Mouse (Mus musculus) spleen, adult 2 months (tissue): ENCODE data around the gene Cacna2d3. TPM values are rescaled to one million over a fixed set of nuclear protein-coding genes. Genes with fewer than 3 reads are reported as not detected.

ENCODE experiments used
- DNase-seq, 2 experiments: peaks; one replicate each; pipeline versions ENCODE4 v3.0.0 to v3.0.0-alpha.2; 2012 to 2021; ENCODE audit warnings: low spot score in 2 of 2, low read depth in 1 of 2
- H3K27ac ChIP-seq: fragments of 200-500 bp; 2 replicates; pipeline ENCODE4 v1.5.1; 2012; ENCODE audit warnings: low read length, inconsistent platforms; ENCODE audit not compliant: insufficient read depth
- H3K27me3 ChIP-seq: fragments of 200-500 bp; 2 replicates; pipeline ENCODE4 v1.6.1; 2012; ENCODE audit warnings: mild to moderate bottlenecking, moderate library complexity, low read length, inconsistent platforms; ENCODE audit not compliant: control insufficient read depth, insufficient read depth
- H3K36me3 ChIP-seq: fragments of 200-500 bp; 2 replicates; pipeline ENCODE4 v1.6.1; 2012; ENCODE audit warnings: mild to moderate bottlenecking, low read length, inconsistent platforms; ENCODE audit not compliant: control insufficient read depth, insufficient read depth
- H3K4me1 ChIP-seq: fragments of 200-500 bp; 2 replicates; pipeline ENCODE4 v1.6.1; 2011; ENCODE audit warnings: inconsistent platforms; ENCODE audit not compliant: control insufficient read depth, insufficient read depth, insufficient read length
- H3K4me3 ChIP-seq: fragments of 200-500 bp; 2 replicates; pipeline ENCODE4 v1.5.1; 2011; ENCODE audit warnings: mild to moderate bottlenecking, inconsistent platforms; ENCODE audit not compliant: insufficient read depth, insufficient read length; ENCODE audit errors: extremely low read depth
- CTCF ChIP-seq: fragments of 200-500 bp; IDR thresholded peaks from 2 replicates; pipeline ENCODE4 v1.5.1; 2011; ENCODE audit warnings: mild to moderate bottlenecking, inconsistent platforms; ENCODE audit not compliant: insufficient read depth, insufficient read length, insufficient replicate concordance; ENCODE audit errors: extremely low read depth
- POLR2A ChIP-seq: fragments of 200-500 bp; IDR thresholded peaks from 2 replicates; pipeline ENCODE4 v1.6.1; 2011; ENCODE audit warnings: low read depth, low read length, inconsistent platforms
- WGBS: fragments of 180-500 bp; shearing (Covaris S2); methylation state at CpG from one replicate; pipeline ENCODE4 v1.1.7; 2018; 5-methylcytosine and 5-hydroxymethylcytosine counted together
- polyA plus RNA-seq: library from polyadenylated mRNA; depleted of rRNA; stranded (reverse); fragments of >200 nt; gene quantifications from 2 replicates; pipeline ENCODE4 v1.2.3, GENCODE M21; 2012

Gene Cacna2d3
- polyA plus RNA-seq, 1 experiment, result 0.19 TPM

- WGBS, result 92% methylated on average over 4 of the region's 4 CpGs
- Histone ChIP-seq H3K27ac (no peak overlapping the region), H3K27me3 (no peaks in the 10 kb centered on the region), H3K36me3 (no peaks in the 10 kb centered on the region), H3K4me3 (no peak overlapping the region), H3K4me1 (no peaks in the 10 kb centered on the region)
- TF ChIP-seq CTCF (no peak), POLR2A (no peak)
- DNase-seq, result no peak
Measured at GRCm38 (mm10) chr14:29073747-29074146, 647.9 kb downstream of the Cacna2d3 start.

GRCm38 (mm10) chr14:29062676-29063075 is 659.0 kb downstream of the Cacna2d3 start:
- TF ChIP-seq CTCF, result no peak
- TF ChIP-seq POLR2A, result no peak
- H3K27me3 ChIP-seq, result no peaks in the 10 kb centered on the region
- no peak overlapping the region for H3K27ac ChIP-seq
- 94% methylated on average over 2 of the region's 2 CpGs for WGBS
- DNase-seq, result no peak
- H3K36me3 ChIP-seq, result no peaks in the 10 kb centered on the region
- no peaks in the 10 kb centered on the region for H3K4me1 ChIP-seq
- H3K4me3 ChIP-seq, result no peak overlapping the region

GRCm38 (mm10) chr14:29061491-29061890 is 660.2 kb downstream of the Cacna2d3 start:
- no peak for DNase-seq
- WGBS, result 69% methylated on average over 1 of the region's 1 CpGs
- Histone ChIP-seq H3K4me1 (no peaks in the 10 kb centered on the region), H3K36me3 (no peaks in the 10 kb centered on the region), H3K27me3 (no peaks in the 10 kb centered on the region), H3K27ac (no peak overlapping the region), H3K4me3 (no peak overlapping the region)
- TF ChIP-seq POLR2A (no peak), CTCF (no peak)

GRCm38 (mm10) chr14:29060679-29061078 is 661.0 kb downstream of the Cacna2d3 start:
- no peaks in the 10 kb centered on the region for H3K36me3 ChIP-seq
- H3K4me1 ChIP-seq, result no peaks in the 10 kb centered on the region
- no peak overlapping the region for H3K27ac ChIP-seq
- no peaks in the 10 kb centered on the region for H3K27me3 ChIP-seq
- no peak for TF ChIP-seq CTCF
- TF ChIP-seq POLR2A, result no peak
- no peak for DNase-seq
- H3K4me3 ChIP-seq, result no peak overlapping the region

GRCm38 (mm10) chr14:29051951-29052835 is 669.5 kb downstream of the Cacna2d3 start:
- no peak overlapping the region for H3K4me3 ChIP-seq
- WGBS, result 59% methylated on average over 16 of the region's 16 CpGs
- H3K27ac ChIP-seq, result no peak overlapping the region
- DNase-seq, result no peak
- no peak for TF ChIP-seq CTCF
- TF ChIP-seq POLR2A, result no peak
- no peaks in the 10 kb centered on the region for H3K36me3 ChIP-seq
- no peaks in the 10 kb centered on the region for H3K27me3 ChIP-seq
- H3K4me1 ChIP-seq, result no peaks in the 10 kb centered on the region

- Histone ChIP-seq H3K4me3 (no peak overlapping the region), H3K27ac (no peak overlapping the region), H3K27me3 (no peaks in the 10 kb centered on the region), H3K4me1 (no peaks in the 10 kb centered on the region), H3K36me3 (no peaks in the 10 kb centered on the region)
- DNase-seq, result no peak
- no peak for TF ChIP-seq POLR2A
- no peak for TF ChIP-seq CTCF
- 53% methylated on average over 1 of the region's 1 CpGs for WGBS
Measured at GRCm38 (mm10) chr14:29042355-29042754, 679.3 kb downstream of the Cacna2d3 start.

GRCm38 (mm10) chr14:29041498-29041897 is 680.2 kb downstream of the Cacna2d3 start:
- Histone ChIP-seq H3K4me1 (no peaks in the 10 kb centered on the region), H3K4me3 (no peak overlapping the region), H3K36me3 (no peaks in the 10 kb centered on the region), H3K27ac (no peak overlapping the region), H3K27me3 (no peaks in the 10 kb centered on the region)
- WGBS, result 88% methylated on average over 1 of the region's 1 CpGs
- DNase-seq, result no peak
- TF ChIP-seq CTCF (no peak), POLR2A (no peak)
